Mouse (Mus musculus): ENCODE data around the gene Nceh1. TPM values are rescaled to one million over a fixed set of nuclear protein-coding genes. Genes with fewer than 3 reads are reported as not detected.

The Nceh1 gene
- total and polyA plus RNA-seq, 3 experiments, result 8.2 to 9.3 TPM; not detected in 1

GRCm38 (mm10) chr3:27267887-27268286 is 85.1 kb downstream of the Nceh1 start:
- TF ChIP-seq ELF1 (IDR thresholded peaks at IDR 0.05; ENCODE audit: low read depth, low read length) (no peak), MYB (IDR thresholded peaks at IDR 0.05; ENCODE audit: low read depth, low read length) (no peak), RCOR1 (IDR thresholded peaks at IDR 0.05; ENCODE audit: low read depth, low read length) (no peak), MAX (IDR thresholded peaks at IDR 0.05; ENCODE audit: low read length) (no peak), JUND (IDR thresholded peaks at IDR 0.05; ENCODE audit: low read depth, low read length) (no peak), GABPA (IDR thresholded peaks at IDR 0.05; ENCODE audit: low read depth, low read length) (no peak), MAFK (IDR thresholded peaks at IDR 0.05; ENCODE audit: borderline replicate concordance, low read depth, low read length) (no peak), EP300 (IDR thresholded peaks at IDR 0.05; ENCODE audit: low read depth in 1 of 2, low read length in 2 of 2) (no peak), TBP (IDR thresholded peaks at IDR 0.05; ENCODE audit: low read depth, low read length) (no peak), MEF2A (IDR thresholded peaks at IDR 0.05; ENCODE audit: extremely low read depth, insufficient replicate concordance, low read depth, low read length, poor library complexity, severe bottlenecking) (no peak), E2F4 (IDR thresholded peaks at IDR 0.05; ENCODE audit: borderline replicate concordance, low read depth, low read length) (no peak), POLR2AphosphoS2 (IDR thresholded peaks at IDR 0.05; ENCODE audit: low read length) (no peak), MAZ (IDR thresholded peaks at IDR 0.05; ENCODE audit: low read depth, low read length) (no peak), MXI1 (IDR thresholded peaks at IDR 0.05; ENCODE audit: low read depth, low read length) (no peak), USF2 (IDR thresholded peaks at IDR 0.05; ENCODE audit: borderline replicate concordance in 1 of 2, insufficient read depth in 1 of 2, low read depth in 1 of 2, low read length in 2 of 2) (no peak), NRF1 (IDR thresholded peaks at IDR 0.05; ENCODE audit: insufficient read depth, low read depth, low read length, poor library complexity, severe bottlenecking) (no peak), NELFE (IDR thresholded peaks at IDR 0.05; ENCODE audit: low read depth, low read length) (no peak), CTCF (IDR thresholded peaks at IDR 0.05 in 2 of 3, conservative IDR thresholded peaks at IDR 0.05 in 1 of 3; ENCODE audit: control insufficient read depth in 1 of 3, insufficient read depth in 1 of 3, low read depth in 2 of 3, low read length in 3 of 3, poor library complexity in 1 of 3, severe bottlenecking in 1 of 3) (no peak)
- peaks cover 1 to 14% of the 10 kb centered on the region in 2 experiments; a peak in 3 of 4 replicates for H3K27me3 ChIP-seq (ENCODE audit: control insufficient read depth in 1 of 2, insufficient read depth in 2 of 2, low read length in 2 of 2)

GRCm38 (mm10) chr3:27269151-27269550 is 86.4 kb downstream of the Nceh1 start:
- no peak overlapping the region for H3K4me3 ChIP-seq (ENCODE audit: control insufficient read depth in 1 of 2, insufficient read depth in 1 of 2, low read depth in 2 of 2, low read length in 2 of 2)
- H3K27ac ChIP-seq (ENCODE audit: control insufficient read depth, low read depth, low read length), result no peak overlapping the region
- no peak overlapping the region for H3K9ac ChIP-seq (ENCODE audit: control insufficient read depth, low read depth, low read length, poor library complexity, severe bottlenecking)
- H3K9me3 ChIP-seq (replicated peaks; ENCODE audit: insufficient read depth, low read length), result no peaks in the 10 kb centered on the region
- peaks cover 1 to 13% of the 10 kb centered on the region in 2 experiments; a peak in 3 of 4 replicates for H3K27me3 ChIP-seq (ENCODE audit: control insufficient read depth in 1 of 2, insufficient read depth in 2 of 2, low read length in 2 of 2)
- no peaks in the 10 kb centered on the region for H3K4me1 ChIP-seq (ENCODE audit: control insufficient read depth in 1 of 2, insufficient read depth in 2 of 2, low read length in 2 of 2)
- no peaks in the 10 kb centered on the region for H3K79me2 ChIP-seq (ENCODE audit: control insufficient read depth, insufficient read depth, low read length, poor library complexity)
- DNase-seq (ENCODE audit: low read depth, low spot score), result no peak
- H3K36me3 ChIP-seq (ENCODE audit: control insufficient read depth in 1 of 2, insufficient read depth in 2 of 2, low read length in 2 of 2), result no peaks in the 10 kb centered on the region
- TF ChIP-seq USF1 (IDR thresholded peaks at IDR 0.05; ENCODE audit: low read depth, low read length) (no peak), RAD21 (IDR thresholded peaks at IDR 0.05; ENCODE audit: low read depth, low read length) (no peak), E2F4 (IDR thresholded peaks at IDR 0.05; ENCODE audit: borderline replicate concordance, low read depth, low read length) (no peak), CHD2 (IDR thresholded peaks at IDR 0.05; ENCODE audit: low read length) (no peak), CTCF (IDR thresholded peaks at IDR 0.05 in 2 of 3, conservative IDR thresholded peaks at IDR 0.05 in 1 of 3; ENCODE audit: control insufficient read depth in 1 of 3, insufficient read depth in 1 of 3, low read depth in 2 of 3, low read length in 3 of 3, poor library complexity in 1 of 3, severe bottlenecking in 1 of 3) (no peak), MXI1 (IDR thresholded peaks at IDR 0.05; ENCODE audit: low read depth, low read length) (no peak), ETS1 (IDR thresholded peaks at IDR 0.05; ENCODE audit: low read depth, low read length) (no peak), MEF2A (IDR thresholded peaks at IDR 0.05; ENCODE audit: extremely low read depth, insufficient replicate concordance, low read depth, low read length, poor library complexity, severe bottlenecking) (no peak), ZKSCAN1 (IDR thresholded peaks at IDR 0.05; ENCODE audit: low read depth, low read length) (no peak), SIN3A (IDR thresholded peaks at IDR 0.05; ENCODE audit: low read length) (no peak), GATA1 (IDR thresholded peaks at IDR 0.05; ENCODE audit: low read depth, low read length) (no peak), GABPA (IDR thresholded peaks at IDR 0.05; ENCODE audit: low read depth, low read length) (no peak), POLR2AphosphoS2 (IDR thresholded peaks at IDR 0.05; ENCODE audit: low read length) (no peak), SMC3 (IDR thresholded peaks at IDR 0.05; ENCODE audit: low read depth, low read length) (no peak), JUND (IDR thresholded peaks at IDR 0.05; ENCODE audit: low read depth, low read length) (no peak), ZNF384 (IDR thresholded peaks at IDR 0.05; ENCODE audit: low read depth, low read length) (no peak), HCFC1 (IDR thresholded peaks at IDR 0.05; ENCODE audit: low read depth, low read length) (no peak), POLR2A (IDR thresholded peaks at IDR 0.05; ENCODE audit: control insufficient read depth in 1 of 2, insufficient read depth in 1 of 2, low read depth in 1 of 2, low read length in 2 of 2, poor library complexity in 1 of 2) (no peak), BHLHE40 (IDR thresholded peaks at IDR 0.05; ENCODE audit: borderline replicate concordance, low read depth, low read length) (no peak)

More at GRCm38 (mm10) chr3:27267887-27268286, 85.1 kb downstream of the Nceh1 start:
- DNase-seq (ENCODE audit: low read depth, low spot score), result no peak
- no peaks in the 10 kb centered on the region for H3K36me3 ChIP-seq (ENCODE audit: control insufficient read depth in 1 of 2, insufficient read depth in 2 of 2, low read length in 2 of 2)
- H3K79me2 ChIP-seq (ENCODE audit: control insufficient read depth, insufficient read depth, low read length, poor library complexity), result no peaks in the 10 kb centered on the region
- no peak overlapping the region for H3K4me3 ChIP-seq (ENCODE audit: control insufficient read depth in 1 of 2, insufficient read depth in 1 of 2, low read depth in 2 of 2, low read length in 2 of 2)
- no peaks in the 10 kb centered on the region for H3K4me1 ChIP-seq (ENCODE audit: control insufficient read depth in 1 of 2, insufficient read depth in 2 of 2, low read length in 2 of 2)
- no peaks in the 10 kb centered on the region for H3K9me3 ChIP-seq (replicated peaks; ENCODE audit: insufficient read depth, low read length)
- H3K27ac ChIP-seq (ENCODE audit: control insufficient read depth, low read depth, low read length), result no peak overlapping the region
- no peak overlapping the region for H3K9ac ChIP-seq (ENCODE audit: control insufficient read depth, low read depth, low read length, poor library complexity, severe bottlenecking)

Measured in MEL (cell line).